Mouse (Mus musculus) liver, embryonic 14.5 days (tissue): ENCODE data around the gene Pprc1. TPM values are rescaled to one million over a fixed set of nuclear protein-coding genes. Genes with fewer than 3 reads are reported as not detected.

ENCODE experiments used
- ATAC-seq: fragments of 200-750 bp; cut with Nextera tagmentation; 2 replicates; pipeline ENCODE4 v1.8.0; 2017; ENCODE audit warnings: moderate number of reproducible peaks, mild to moderate bottlenecking, moderate library complexity; ENCODE audit not compliant: insufficient read depth
- DNase-seq, 3 experiments: peaks; one replicate each; pipeline ENCODE4 v3.0.0-alpha.2; 2012 to 2013; ENCODE audit warnings: low read depth in 3 of 3, low spot score in 3 of 3
- H3K27ac ChIP-seq: fragments of 300-500 bp; sonication (generic); 2 replicates; pipeline ENCODE4 v1.5.1; 2014; ENCODE audit warnings: moderate library complexity, mild to moderate bottlenecking, control low read depth, inconsistent platforms
- H3K27me3 ChIP-seq: fragments of 300-500 bp; sonication (generic); 2 replicates; pipeline ENCODE4 v1.6.1; 2014; ENCODE audit warnings: mild to moderate bottlenecking, low read length, moderate library complexity; ENCODE audit not compliant: control insufficient read depth, insufficient read depth
- H3K36me3 ChIP-seq: fragments of 300-500 bp; sonication (generic); replicated peaks from 2 replicates; pipeline ENCODE4 v1.6.1; 2014; ENCODE audit warnings: low read depth; ENCODE audit not compliant: control insufficient read depth, insufficient read depth
- H3K4me1 ChIP-seq, 2 experiments: fragments of 200-500 bp in 1 of 2; fragments of 300-500 bp in 1 of 2; sonication (generic) in 1 of 2; replicated peaks; 2 replicates each; pipeline ENCODE4 v1.6.1; 2012 to 2014; ENCODE audit warnings: antibody characterized with exemption in 1 of 2, inconsistent platforms in 1 of 2, low read length in 1 of 2; ENCODE audit not compliant: control insufficient read depth in 2 of 2, insufficient read depth in 2 of 2
- H3K4me2 ChIP-seq: fragments of 300-500 bp; sonication (generic); 2 replicates; pipeline ENCODE4 v1.6.1; 2014; ENCODE audit warnings: low read depth, mild to moderate bottlenecking, control low read depth, moderate library complexity
- H3K4me3 ChIP-seq, 2 experiments: fragments of 200-500 bp in 1 of 2; fragments of 300-500 bp in 1 of 2; sonication (generic) in 1 of 2; 2 replicates each; pipeline ENCODE4 v1.5.1; 2012 to 2014; ENCODE audit warnings: low read depth in 2 of 2, low read length in 2 of 2, mild to moderate bottlenecking in 2 of 2, control low read depth in 1 of 2, inconsistent platforms in 1 of 2, moderate library complexity in 1 of 2; ENCODE audit not compliant: insufficient read depth in 1 of 2
- H3K9ac ChIP-seq: fragments of 300-500 bp; sonication (generic); replicated peaks from 2 replicates; pipeline ENCODE4 v1.6.1; 2014; ENCODE audit warnings: mild to moderate bottlenecking, control low read depth, moderate library complexity
- H3K9me3 ChIP-seq: fragments of 300-500 bp; sonication (generic); 2 replicates; pipeline ENCODE4 v1.6.1; 2016; ENCODE audit warnings: low read length, mixed read lengths; ENCODE audit not compliant: control insufficient read depth
- CTCF ChIP-seq: IDR thresholded peaks from 2 replicates; pipeline ENCODE4 v1.5.1; 2016; ENCODE audit warnings: antibody characterized with exemption, low read depth, control low read depth
- EP300 ChIP-seq: IDR thresholded peaks from 2 replicates; pipeline ENCODE4 v1.6.1; 2016; ENCODE audit warnings: antibody characterized with exemption, low read depth
- WGBS: fragments of 180-500 bp; shearing (Covaris S2); extraction: QIAGEN DNeasy Blood & Tissue Kit; methylation state at CpG from one replicate; pipeline ENCODE4 v1.1.7; 2014; ENCODE audit not compliant: insufficient replicate concordance; 5-methylcytosine and 5-hydroxymethylcytosine counted together
- polyA plus RNA-seq, 2 experiments: library from polyadenylated mRNA; depleted of rRNA in 1 of 2; stranded (reverse) in 1 of 2; unstranded in 1 of 2; fragments of >200 nt; fragmentation: Nextera tagmentation in 1 of 2; extraction: Ambion mirVana in 1 of 2; gene quantifications; 2 replicates each; pipeline versions ENCODE4 v1.2.1 to v1.2.3; 2012 to 2014

The Pprc1 gene
- polyA plus RNA-seq, 2 experiments, result 17.5 to 25.0 TPM

GRCm38 (mm10) chr19:46033911-46034310 lies 10.8 kb upstream of the Pprc1 start:
- DNase-seq (no peak), ATAC-seq (no peak)
- Histone ChIP-seq H3K9me3 (no peaks in the 10 kb centered on the region), H3K27ac (no peak overlapping the region), H3K4me3 (no peak overlapping the region), H3K9ac (no peak overlapping the region), H3K4me1 (peaks cover 20 to 21% of the 10 kb centered on the region in 2 experiments), H3K4me2 (no peak overlapping the region), H3K36me3 (peaks cover 48% of the 10 kb centered on the region), H3K27me3 (no peaks in the 10 kb centered on the region)
- TF ChIP-seq CTCF (no peak), EP300 (no peak)
- 93% methylated on average over 11 of the region's 11 CpGs for WGBS

GRCm38 (mm10) chr19:46035971-46036370 lies 8.7 kb upstream of the Pprc1 start:
- TF ChIP-seq EP300 (no peak), CTCF (no peak)
- no peaks in the 10 kb centered on the region for H3K9me3 ChIP-seq
- H3K4me1 ChIP-seq, result peaks cover 29 to 33% of the 10 kb centered on the region in 2 experiments
- no peak for DNase-seq
- peak overlapping the region; percentile 98 for H3K9ac ChIP-seq
- H3K27ac ChIP-seq, result peak overlapping the region; percentile 86
- H3K4me3 ChIP-seq, result peak overlapping the region in 1 of 2 experiments; percentile 71; a peak in 2 of 4 replicates
- no peak for ATAC-seq
- peaks cover 48% of the 10 kb centered on the region for H3K36me3 ChIP-seq
- H3K4me2 ChIP-seq, result peak overlapping the region; percentile 95
- WGBS, result 84% methylated on average over 13 of the region's 13 CpGs
- no peaks in the 10 kb centered on the region for H3K27me3 ChIP-seq

GRCm38 (mm10) chr19:46036477-46037242 lies 8.0 kb upstream of the Pprc1 start:
- DNase-seq (no peak), ATAC-seq (no peak)
- H3K36me3 ChIP-seq, result peaks cover 48% of the 10 kb centered on the region
- peak overlapping the region; percentile 71 to 100 for H3K4me3 ChIP-seq
- H3K27me3 ChIP-seq, result no peaks in the 10 kb centered on the region
- H3K4me2 ChIP-seq, result peak overlapping the region; percentile 95
- peak overlapping the region; percentile 98 for H3K9ac ChIP-seq
- H3K4me1 ChIP-seq, result peaks cover 36 to 39% of the 10 kb centered on the region in 2 experiments
- 49% methylated on average over 13 of the region's 13 CpGs for WGBS
- no peaks in the 10 kb centered on the region for H3K9me3 ChIP-seq
- TF ChIP-seq CTCF (peak; percentile 71), EP300 (no peak)
- peak overlapping the region; percentile 86 for H3K27ac ChIP-seq

- peak overlapping the region; percentile 95 for H3K4me2 ChIP-seq
- peaks cover 44% of the 10 kb centered on the region for H3K36me3 ChIP-seq
- DNase-seq (peak in 2 of 3 experiments; percentile 64 to 69), ATAC-seq (peak; percentile 71)
- peak overlapping the region; percentile 98 for H3K9ac ChIP-seq
- peaks cover 41 to 43% of the 10 kb centered on the region in 2 experiments for H3K4me1 ChIP-seq
- peak overlapping the region; percentile 86 for H3K27ac ChIP-seq
- H3K27me3 ChIP-seq, result no peaks in the 10 kb centered on the region
- H3K4me3 ChIP-seq, result peak overlapping the region; percentile 71 to 100
- no peak for TF ChIP-seq CTCF
- peak; percentile 88 for TF ChIP-seq EP300
- 4% methylated on average over 6 of the region's 6 CpGs for WGBS
- no peaks in the 10 kb centered on the region for H3K9me3 ChIP-seq
These were observed 7.3 kb upstream of the Pprc1 start for GRCm38 (mm10) chr19:46037243-46037924.
